Mouse (Mus musculus) hindbrain, embryonic 16.5 days (tissue): Measurements from ENCODE around the gene Dcst2. TPM values are rescaled to one million over a fixed set of nuclear protein-coding genes. Genes with fewer than 3 reads are reported as not detected.

ENCODE experiments used
- ATAC-seq: fragments of 200-750 bp; cut with Nextera tagmentation; 2 replicates; pipeline ENCODE4 v1.8.0; 2017; ENCODE audit warnings: moderate TSS enrichment, moderate library complexity
- H3K27ac ChIP-seq: fragments of 300-500 bp; sonication (generic); 2 replicates; pipeline ENCODE4 v1.5.1; 2014; ENCODE audit warnings: low read depth, mild to moderate bottlenecking, control low read depth, low read length, moderate library complexity
- H3K27me3 ChIP-seq: fragments of 300-500 bp; sonication (generic); replicated peaks from 2 replicates; pipeline ENCODE4 v1.6.1; 2014; ENCODE audit warnings: low read length; ENCODE audit not compliant: control insufficient read depth, insufficient read depth
- H3K36me3 ChIP-seq: fragments of 300-500 bp; sonication (generic); 2 replicates; pipeline ENCODE4 v1.6.1; 2014; ENCODE audit warnings: mild to moderate bottlenecking, low read length, moderate library complexity, mixed read lengths; ENCODE audit not compliant: control insufficient read depth, insufficient read depth
- H3K4me1 ChIP-seq: fragments of 300-500 bp; sonication (generic); 2 replicates; pipeline ENCODE4 v1.6.1; 2014; ENCODE audit warnings: low read depth, low read length; ENCODE audit not compliant: control insufficient read depth, insufficient read depth
- H3K4me2 ChIP-seq: fragments of 300-500 bp; sonication (generic); 2 replicates; pipeline ENCODE4 v1.6.1; 2014; ENCODE audit warnings: mild to moderate bottlenecking, low read length, control low read depth, moderate library complexity
- H3K4me3 ChIP-seq: fragments of 300-500 bp; sonication (generic); 2 replicates; pipeline ENCODE4 v1.5.1; 2014; ENCODE audit warnings: mild to moderate bottlenecking, low read length, control low read depth, moderate library complexity
- H3K9ac ChIP-seq: fragments of 300-500 bp; sonication (generic); 2 replicates; pipeline ENCODE4 v1.6.1; 2014; ENCODE audit warnings: low read depth, mild to moderate bottlenecking, control low read depth, low read length, moderate library complexity
- H3K9me3 ChIP-seq: fragments of 300-500 bp; sonication (generic); 2 replicates; pipeline ENCODE4 v1.6.1; 2014; ENCODE audit warnings: mild to moderate bottlenecking, low read length, moderate library complexity; ENCODE audit not compliant: control insufficient read depth
- WGBS: fragments of 180-500 bp; shearing (Covaris S2); extraction: QIAGEN DNeasy Blood & Tissue Kit; methylation state at CpG from one replicate; pipeline ENCODE4 v1.1.7; 2014; 5-methylcytosine and 5-hydroxymethylcytosine counted together
- polyA plus RNA-seq: library from polyadenylated mRNA; unstranded; fragments of >200 nt; fragmentation: Nextera tagmentation; extraction: Ambion mirVana; gene quantifications from 2 replicates; pipeline ENCODE4 v1.2.1, GENCODE M21; 2015

Gene Dcst2
- polyA plus RNA-seq, 1 experiment from 2014 or later = 0.10 TPM

- Histone ChIP-seq H3K4me1 (peaks cover 13% of the 10 kb centered on the region), H3K27me3 (no peaks in the 10 kb centered on the region), H3K4me2 (peak within 1 kb of the TSS; percentile 98), H3K36me3 (peaks cover under 1% of the 10 kb centered on the region; the same call in 1 of the 2 replicates), H3K27ac (peak within 1 kb of the TSS; percentile 90), H3K9me3 (no peaks in the 10 kb centered on the region), H3K4me3 (peak within 1 kb of the TSS; percentile 82), H3K9ac (peak within 1 kb of the TSS; percentile 85)
- WGBS = under 1% methylated on average over 58 of the region's 59 CpGs
- peak; percentile 93 for ATAC-seq
These were observed 11.8 kb upstream of the Dcst2 start, which contains the start of gene Adam15 for GRCm38 (mm10) chr3:89349869-89350501. Adam15 (minus strand) TSS chr3:89349996.

GRCm38 (mm10) chr3:89351271-89351670 lies 10.5 kb upstream of the Dcst2 start:
- Histone ChIP-seq H3K4me3 (no peak overlapping the region), H3K4me2 (no peak overlapping the region), H3K27me3 (no peaks in the 10 kb centered on the region), H3K9ac (no peak overlapping the region), H3K4me1 (peaks cover 13% of the 10 kb centered on the region), H3K27ac (no peak overlapping the region), H3K36me3 (no peaks in the 10 kb centered on the region), H3K9me3 (no peaks in the 10 kb centered on the region)
- ATAC-seq = no peak
- 68% methylated on average over 5 of the region's 5 CpGs for WGBS

- no peaks in the 10 kb centered on the region; the same call in 1 of the 2 replicates for H3K27me3 ChIP-seq
- H3K36me3 ChIP-seq = no peaks in the 10 kb centered on the region
- H3K9ac ChIP-seq = no peak overlapping the region
- H3K4me3 ChIP-seq = no peak overlapping the region
- ATAC-seq = no peak
- WGBS = 18% methylated on average over 5 of the region's 5 CpGs
- H3K9me3 ChIP-seq = no peaks in the 10 kb centered on the region
- H3K27ac ChIP-seq = no peak overlapping the region
- H3K4me1 ChIP-seq = peaks cover 6% of the 10 kb centered on the region; the same call in 1 of the 2 replicates
- H3K4me2 ChIP-seq = no peak overlapping the region
These were observed 6.8 kb upstream of the Dcst2 start for GRCm38 (mm10) chr3:89354816-89355511.

GRCm38 (mm10) chr3:89355512-89355902 lies 6.3 kb upstream of the Dcst2 start:
- H3K4me1 ChIP-seq = peaks cover 5% of the 10 kb centered on the region; the same call in 1 of the 2 replicates
- no peak overlapping the region for H3K9ac ChIP-seq
- no peak overlapping the region for H3K27ac ChIP-seq
- no peak overlapping the region for H3K4me3 ChIP-seq
- no peaks in the 10 kb centered on the region for H3K9me3 ChIP-seq
- H3K4me2 ChIP-seq = no peak overlapping the region
- no peak for ATAC-seq
- H3K36me3 ChIP-seq = no peaks in the 10 kb centered on the region
- H3K27me3 ChIP-seq = no peaks in the 10 kb centered on the region; the same call in 1 of the 2 replicates
- WGBS = 79% methylated on average over 6 of the region's 6 CpGs

GRCm38 (mm10) chr3:89356029-89356428 lies 5.7 kb upstream of the Dcst2 start:
- ATAC-seq = no peak
- H3K9me3 ChIP-seq = no peaks in the 10 kb centered on the region
- H3K4me2 ChIP-seq = no peak overlapping the region
- H3K36me3 ChIP-seq = no peaks in the 10 kb centered on the region
- H3K4me1 ChIP-seq = peaks cover 2% of the 10 kb centered on the region; the same call in 1 of the 2 replicates
- no peak overlapping the region for H3K9ac ChIP-seq
- WGBS = 74% methylated on average over 9 of the region's 9 CpGs
- no peak overlapping the region for H3K27ac ChIP-seq
- no peaks in the 10 kb centered on the region; the same call in 1 of the 2 replicates for H3K27me3 ChIP-seq
- no peak overlapping the region for H3K4me3 ChIP-seq

GRCm38 (mm10) chr3:89359630-89360029 lies 2.1 kb upstream of the Dcst2 start:
- no peak overlapping the region for H3K4me2 ChIP-seq
- no peaks in the 10 kb centered on the region for H3K9me3 ChIP-seq
- 52% methylated on average over 6 of the region's 6 CpGs for WGBS
- no peaks in the 10 kb centered on the region; the same call in 1 of the 2 replicates for H3K27me3 ChIP-seq
- no peak for ATAC-seq
- H3K27ac ChIP-seq = no peak overlapping the region
- H3K36me3 ChIP-seq = no peaks in the 10 kb centered on the region
- no peaks in the 10 kb centered on the region for H3K4me1 ChIP-seq
- no peak overlapping the region for H3K9ac ChIP-seq
- H3K4me3 ChIP-seq = no peak overlapping the region

- WGBS = 75% methylated on average over 3 of the region's 3 CpGs
- H3K27me3 ChIP-seq = no peaks in the 10 kb centered on the region; the same call in 1 of the 2 replicates
- no peak overlapping the region for H3K27ac ChIP-seq
- H3K4me1 ChIP-seq = no peaks in the 10 kb centered on the region
- H3K36me3 ChIP-seq = no peaks in the 10 kb centered on the region
- no peak overlapping the region for H3K4me2 ChIP-seq
- no peaks in the 10 kb centered on the region for H3K9me3 ChIP-seq
- ATAC-seq = no peak
- no peak overlapping the region for H3K9ac ChIP-seq
- H3K4me3 ChIP-seq = no peak overlapping the region
These were observed 1.5 kb upstream of the Dcst2 start for GRCm38 (mm10) chr3:89360237-89360636.

GRCm38 (mm10) chr3:89364631-89365030 lies 2.9 kb downstream of the Dcst2 start:
- H3K27ac ChIP-seq = no peak overlapping the region
- H3K4me1 ChIP-seq = no peaks in the 10 kb centered on the region
- ATAC-seq = no peak
- no peak overlapping the region for H3K4me3 ChIP-seq
- H3K9ac ChIP-seq = no peak overlapping the region
- WGBS = 57% methylated on average over 8 of the region's 8 CpGs
- no peaks in the 10 kb centered on the region for H3K36me3 ChIP-seq
- H3K9me3 ChIP-seq = no peaks in the 10 kb centered on the region
- no peak overlapping the region for H3K4me2 ChIP-seq
- H3K27me3 ChIP-seq = no peaks in the 10 kb centered on the region

- H3K27ac ChIP-seq = no peak within 1 kb of the TSS
- no peaks in the 10 kb centered on the region for H3K4me1 ChIP-seq
- no peak for ATAC-seq
- H3K9ac ChIP-seq = no peak within 1 kb of the TSS
- H3K27me3 ChIP-seq = no peaks in the 10 kb centered on the region
- no peak within 1 kb of the TSS for H3K4me2 ChIP-seq
- 81% methylated on average over 11 of the region's 11 CpGs for WGBS
- H3K9me3 ChIP-seq = no peaks in the 10 kb centered on the region
- H3K4me3 ChIP-seq = no peak within 1 kb of the TSS
- H3K36me3 ChIP-seq = no peaks in the 10 kb centered on the region
These were observed 3.3 kb downstream of the Dcst2 start, which contains the start of gene Dcst1 for GRCm38 (mm10) chr3:89365153-89365485. Dcst1 (minus strand) TSS chr3:89365253.
